Mouse (Mus musculus) hematopoietic stem cell, adult 5-6 weeks (primary cell): ENCODE data around the gene 1190002N15Rik. TPM values are rescaled to one million over a fixed set of nuclear protein-coding genes. Genes with fewer than 3 reads are reported as not detected.

Source experiments
- ATAC-seq, 2 experiments: fragments of 125-278 bp in 1 of 2; replicated peaks in 1 of 2; 2 replicates each; pipeline ENCODE4 v1.8.0; 2016 to 2017; ENCODE audit warnings: inconsistent platforms in 2 of 2, mild to moderate bottlenecking in 2 of 2, moderate number of reproducible peaks in 2 of 2, low read depth in 1 of 2, moderate TSS enrichment in 1 of 2; ENCODE audit not compliant: low FRiP score in 2 of 2, poor library complexity in 2 of 2, severe bottlenecking in 2 of 2, insufficient read depth in 1 of 2, low TSS enrichment in 1 of 2
- total RNA-seq: library from RNA; stranded (forward); fragments of 172-1452, 232-1000 nt; gene quantifications from 2 replicates; pipeline ENCODE4 v1.2.3, GENCODE M21; 2017

1190002N15Rik gene
- 22.2 and 31.9 TPM in 2 replicates for total RNA-seq

DNA sequence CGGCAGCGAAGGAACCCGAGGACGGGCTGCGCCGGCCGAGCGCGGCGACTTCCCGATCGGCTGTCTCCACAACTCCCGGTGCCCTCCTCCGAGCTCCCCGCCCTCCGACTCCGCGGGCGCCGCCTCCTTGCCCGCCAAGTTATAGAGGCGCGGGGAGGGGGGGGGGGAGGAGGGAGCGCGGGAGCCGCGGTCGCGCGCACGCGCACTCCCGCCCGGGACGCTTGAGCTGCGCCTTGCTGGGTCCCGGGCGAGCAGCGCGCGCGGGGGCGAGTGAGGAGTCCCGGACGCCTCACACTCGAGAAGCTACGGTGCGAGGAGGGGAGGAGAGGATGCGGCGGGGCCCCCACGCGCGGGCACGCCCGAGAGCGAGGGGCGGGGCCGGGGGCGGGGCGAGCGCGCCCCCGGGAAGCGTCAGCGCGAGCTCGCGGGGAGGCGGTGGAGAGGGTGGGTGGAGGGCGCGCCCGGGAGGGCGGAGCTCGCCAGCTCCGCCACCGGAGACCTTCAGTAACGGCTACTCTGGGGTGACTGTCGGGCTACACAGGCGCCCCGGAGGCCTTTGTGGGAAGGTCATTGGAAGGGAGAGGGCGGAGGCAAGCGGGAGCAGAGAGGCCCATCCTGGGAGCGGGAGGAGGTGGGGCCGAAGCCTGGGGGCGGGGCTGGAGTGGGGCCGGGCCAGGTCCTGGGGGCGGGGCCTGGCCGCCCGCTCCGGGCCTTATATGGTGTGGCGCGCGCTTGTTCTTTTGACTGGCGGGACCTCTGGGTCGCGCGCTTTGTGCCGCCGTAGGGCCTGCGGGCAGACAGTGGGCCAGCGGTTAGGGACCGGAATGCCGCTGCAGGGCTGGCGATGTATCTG is at the start of gene 1190002N15Rik:
Gene 1190002N15Rik, minus strand, starts transcription at position 112 of the 853 bp plus-strand sequence.
- ATAC-seq = peak; percentile 75 to 79

DNA sequence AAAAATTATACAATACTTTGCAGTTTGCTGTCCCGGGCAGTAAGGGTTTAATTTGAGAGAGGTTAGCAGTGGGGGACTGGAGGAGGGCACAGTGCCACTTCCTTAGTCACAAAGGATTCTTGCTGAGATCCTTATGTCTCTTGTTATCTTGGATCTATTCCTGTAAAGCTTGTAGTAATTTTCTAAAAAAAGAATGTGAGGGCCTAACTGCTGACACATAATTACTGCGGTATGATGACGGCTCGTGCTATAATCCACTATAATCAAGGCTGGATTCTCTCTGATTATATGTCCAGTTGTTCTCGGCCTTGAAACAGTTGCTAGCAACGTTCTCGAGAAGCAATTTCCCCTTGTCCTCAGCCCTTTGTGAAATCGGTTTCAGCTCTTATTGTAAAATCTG is 44.4 kb upstream of the 1190002N15Rik start:
- no peak for ATAC-seq

GRCm38 (mm10) chr9:94581661-94582060 is 43.8 kb upstream of the 1190002N15Rik start:
- no peak for ATAC-seq

- no peak for ATAC-seq
Measured at GRCm38 (mm10) chr9:94580071-94580737, 42.3 kb upstream of the 1190002N15Rik start.

- ATAC-seq = no peak
Measured at GRCm38 (mm10) chr9:94571802-94572201, 33.9 kb upstream of the 1190002N15Rik start.

DNA sequence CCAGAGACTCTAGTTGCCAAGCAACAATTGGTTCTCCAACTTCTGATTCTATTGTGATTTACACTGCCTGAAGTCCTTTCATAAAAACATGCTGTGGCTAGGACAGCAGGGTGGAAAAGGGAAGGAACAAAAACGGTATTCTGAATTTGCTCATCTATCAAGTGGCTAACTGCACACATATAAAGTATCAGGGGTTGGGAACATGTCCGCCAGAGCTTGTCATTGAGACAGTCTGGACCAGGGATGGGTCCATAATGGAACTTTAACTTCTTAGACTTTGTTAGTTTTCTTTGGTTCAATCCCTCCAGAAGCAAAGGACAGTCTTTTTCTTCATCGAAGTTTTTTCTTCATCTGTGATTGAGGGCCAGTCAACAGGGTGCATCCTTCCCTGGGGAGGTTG is 30.5 kb upstream of the 1190002N15Rik start:
- no peak for ATAC-seq

DNA sequence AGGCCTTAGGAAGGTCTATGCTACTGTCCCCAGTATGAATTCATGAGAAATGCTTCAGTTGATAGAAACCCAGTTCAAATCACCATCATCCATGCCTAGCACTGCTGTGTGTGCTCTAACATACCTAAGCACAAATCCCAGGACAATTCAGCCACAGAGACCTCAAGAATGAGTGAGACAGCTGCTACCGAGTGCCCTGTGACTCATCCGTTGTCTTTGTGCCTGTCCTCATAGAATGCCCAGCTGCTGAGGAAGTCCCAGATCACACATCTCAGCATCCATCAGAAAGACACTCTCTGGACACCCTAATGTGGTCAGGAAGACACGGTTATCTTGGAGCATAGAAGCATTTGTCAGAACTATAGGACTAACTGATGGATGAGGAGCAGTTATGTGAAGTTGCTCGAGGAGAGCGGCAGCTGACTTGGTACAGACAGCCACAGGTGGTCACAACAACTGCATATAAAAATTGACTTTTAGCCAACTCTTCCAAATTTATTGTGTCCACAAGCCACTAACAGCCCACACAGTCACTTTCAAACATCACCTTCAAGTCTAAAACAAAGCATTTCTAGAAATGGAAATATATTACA is 29.9 kb upstream of the 1190002N15Rik start:
- ATAC-seq = no peak

DNA sequence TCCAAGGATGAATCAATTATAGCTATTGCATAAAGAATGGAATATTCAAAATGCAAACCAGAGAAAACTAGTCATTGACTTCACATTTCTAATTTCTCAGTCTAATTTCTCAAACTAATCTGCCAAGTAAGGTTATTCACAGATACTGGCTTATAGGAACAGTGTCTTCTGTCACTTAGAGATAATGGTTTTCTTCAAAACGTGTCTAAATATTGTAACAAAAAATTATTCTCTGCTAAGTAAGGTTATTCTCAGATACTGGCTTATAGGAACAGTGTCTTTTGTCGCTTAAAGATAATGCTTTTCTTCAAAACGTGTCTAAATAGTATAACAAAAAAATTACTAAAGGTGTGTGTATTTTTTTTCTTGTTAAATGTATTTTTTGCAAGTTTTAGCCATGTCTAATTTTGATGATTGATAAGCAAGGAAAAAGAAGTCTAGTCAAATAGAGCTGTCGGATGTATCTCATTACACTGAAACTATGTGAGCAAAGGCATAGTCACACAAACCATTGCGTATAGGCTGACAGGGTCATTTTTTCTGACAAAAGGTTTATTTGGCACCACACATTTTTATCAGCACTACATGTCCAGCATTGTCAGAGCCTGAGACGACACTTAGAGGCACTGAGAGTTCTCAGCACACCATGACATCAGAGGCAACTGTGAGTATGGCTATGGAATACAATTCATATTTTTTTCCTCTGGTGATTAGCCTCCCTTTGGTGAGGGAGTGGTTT is 19.1 kb upstream of the 1190002N15Rik start:
- ATAC-seq = no peak; a peak in 1 of 4 replicates

GRCm38 (mm10) chr9:94556249-94556648 is 18.4 kb upstream of the 1190002N15Rik start:
- ATAC-seq = peak; percentile 43 to 70; a peak in 2 of 4 replicates

- ATAC-seq = no peak
Measured at GRCm38 (mm10) chr9:94550493-94551095, 12.7 kb upstream of the 1190002N15Rik start.

GRCm38 (mm10) chr9:94543881-94544280 is 6.0 kb upstream of the 1190002N15Rik start:
- ATAC-seq = no peak

DNA sequence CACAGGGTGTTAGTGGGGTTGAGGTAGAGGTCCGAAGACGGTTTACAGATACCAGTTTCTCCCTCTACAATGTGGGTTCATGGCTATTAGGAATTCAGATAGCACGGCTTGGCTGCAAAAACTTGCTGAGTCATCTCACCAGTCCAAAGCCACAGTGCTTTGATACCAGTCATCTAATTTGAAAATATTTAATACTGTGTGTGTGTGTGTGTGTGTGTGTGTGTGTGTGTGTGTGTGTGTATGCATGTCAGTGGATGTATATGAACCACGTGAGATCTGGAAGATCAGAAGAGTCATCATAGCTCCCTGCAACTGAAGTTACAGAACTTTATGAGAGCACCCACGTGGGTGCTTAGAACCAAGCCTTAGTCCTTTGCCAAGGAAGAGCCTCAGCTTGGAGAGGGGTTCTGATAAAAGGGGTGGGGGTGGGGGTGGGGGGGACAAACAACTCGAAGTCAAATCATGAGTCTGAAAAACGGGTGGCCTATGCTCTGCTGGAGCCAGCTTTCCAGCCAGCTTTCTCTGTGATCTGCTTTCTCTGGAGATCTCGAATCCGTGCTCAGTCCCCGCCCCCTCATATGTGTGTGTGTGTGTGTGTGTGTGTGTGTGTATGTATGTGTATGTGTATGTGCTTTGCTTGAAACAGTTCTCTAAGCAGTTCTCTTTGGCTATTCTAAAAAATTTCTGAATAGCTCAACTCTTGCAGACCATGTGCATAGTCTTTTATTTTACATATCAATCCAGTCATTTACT is 2.6 kb upstream of the 1190002N15Rik start:
- no peak for ATAC-seq

DNA sequence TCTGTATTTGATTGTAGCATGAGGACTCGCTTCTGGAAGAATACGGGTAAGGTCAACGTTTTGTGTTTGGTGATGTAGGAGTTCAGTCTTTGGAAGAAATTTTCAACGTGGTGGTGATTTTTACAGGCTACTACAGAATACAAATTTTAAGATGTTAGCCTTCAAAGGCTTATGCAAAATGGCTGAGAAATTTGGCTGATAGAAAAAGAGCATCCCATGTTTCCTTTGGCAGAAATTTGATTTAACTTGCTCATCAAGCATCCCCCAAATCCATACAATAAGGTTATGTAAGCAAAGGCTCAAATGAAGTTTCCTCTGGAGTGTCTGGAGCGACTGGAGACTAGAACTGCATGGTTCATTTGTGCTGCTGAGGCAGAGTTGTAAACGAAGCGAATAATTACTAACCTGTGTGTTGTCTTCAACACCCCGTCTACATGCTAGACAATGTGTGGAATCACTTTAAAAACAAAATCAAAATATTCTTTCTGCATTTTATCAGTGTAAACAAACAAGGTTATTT is 1.5 kb upstream of the 1190002N15Rik start:
- ATAC-seq = no peak

GRCm38 (mm10) chr9:94538823-94539143 is 902 bp upstream of the 1190002N15Rik start:
- ATAC-seq = no peak

- peak; percentile 2 to 16; a peak in 3 of 4 replicates for ATAC-seq
Measured at GRCm38 (mm10) chr9:94537051-94537917, 597 bp downstream of the 1190002N15Rik start.
